Mouse (Mus musculus) testis, adult 2 months (tissue): Measurements from ENCODE around the gene Ndufa4l2.

ENCODE experiments used
- CTCF ChIP-seq: fragments of 200-500 bp; IDR thresholded peaks from 2 replicates; pipeline ENCODE4 v1.5.1; 2012; ENCODE audit warnings: low read depth, mild to moderate bottlenecking, inconsistent platforms, low read length, moderate library complexity; ENCODE audit not compliant: control insufficient read depth, insufficient read depth, insufficient replicate concordance
- POLR2A ChIP-seq: fragments of 200-500 bp; IDR thresholded peaks from 2 replicates; pipeline ENCODE4 v1.6.1; 2012; ENCODE audit warnings: low read depth, mild to moderate bottlenecking, inconsistent platforms, low read length, moderate library complexity; ENCODE audit not compliant: control insufficient read depth

DNA sequence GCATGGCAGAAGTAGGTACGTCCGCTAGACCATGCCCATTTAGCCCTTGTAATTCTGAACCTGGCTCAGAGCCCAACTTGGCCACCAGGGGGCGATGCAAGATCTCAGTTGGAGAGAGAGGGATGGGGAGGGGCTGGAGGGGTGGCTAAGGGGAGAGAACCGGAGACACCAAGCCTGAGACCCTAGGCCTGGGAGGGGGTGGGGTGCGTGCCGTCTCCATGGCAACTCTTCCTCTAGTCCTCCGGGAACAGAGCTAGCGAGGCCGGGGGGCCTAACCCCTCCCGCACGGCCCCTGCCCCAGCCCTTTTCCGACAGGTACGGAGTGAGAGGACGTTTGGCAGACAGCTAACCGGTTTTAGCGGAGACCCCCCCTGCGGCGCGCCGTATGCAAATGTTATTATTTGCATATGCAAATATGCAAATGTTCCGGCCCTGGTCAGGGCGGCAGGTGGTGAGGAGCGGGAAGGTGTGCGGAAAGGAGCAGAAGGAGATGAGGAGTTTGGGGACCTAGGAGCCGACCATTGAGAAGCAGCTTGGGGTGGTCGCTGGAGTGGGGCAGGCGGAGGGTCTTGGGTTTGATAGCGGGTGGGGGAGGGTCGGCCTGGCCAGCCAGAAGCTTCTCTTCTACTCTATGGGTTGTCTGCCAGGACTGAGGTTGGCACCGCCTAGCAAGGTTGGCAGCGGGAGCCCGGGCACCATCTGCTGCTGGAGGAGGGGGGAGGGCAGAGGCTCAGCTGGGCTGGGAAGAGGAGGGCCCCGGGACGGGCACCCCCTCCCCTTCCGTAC, 5.5 kb upstream of the Ndufa4l2 start:
- peak; percentile 86 for TF ChIP-seq CTCF
- TF ChIP-seq POLR2A = 0 out of 2 replicates have a peak, but pooled peaks have one; percentile 8
